Mouse (Mus musculus) thymus, adult 2 months (tissue): ENCODE measurements around the gene Calm3.

Source experiments
- CTCF ChIP-seq: fragments of 200-500 bp; IDR thresholded peaks from 2 replicates; pipeline ENCODE4 v1.5.1; 2012; ENCODE audit warnings: mild to moderate bottlenecking, control low read depth, low read length, moderate library complexity, borderline replicate concordance; ENCODE audit not compliant: control insufficient read depth, poor library complexity, insufficient read depth; ENCODE audit errors: extremely low read depth
- POLR2A ChIP-seq: fragments of 200-500 bp; IDR thresholded peaks from 2 replicates; pipeline ENCODE4 v1.6.1; 2012; ENCODE audit warnings: mild to moderate bottlenecking, low read length, control low read depth, moderate library complexity; ENCODE audit not compliant: control insufficient read depth, poor library complexity, insufficient read depth; ENCODE audit errors: extremely low read depth

GRCm38 (mm10) chr7:16890944-16891343, 33.0 kb downstream of the Calm3 start:
- TF ChIP-seq CTCF (no peak), POLR2A (no peak)
